Mouse (Mus musculus) olfactory bulb, adult 2 months (tissue): Measurements from ENCODE around the gene Rab11b. TPM values are rescaled to one million over a fixed set of nuclear protein-coding genes. Genes with fewer than 3 reads are reported as not detected.

Experiments used
- H3K27ac ChIP-seq: fragments of 200-500 bp; 2 replicates; pipeline ENCODE4 v1.5.1; 2012; ENCODE audit warnings: low read depth, low read length; ENCODE audit not compliant: insufficient read depth
- H3K4me1 ChIP-seq: fragments of 200-500 bp; 2 replicates; pipeline ENCODE4 v1.6.1; 2012; ENCODE audit warnings: low read length; ENCODE audit not compliant: control insufficient read depth, insufficient read depth
- H3K4me3 ChIP-seq: fragments of 200-500 bp; 2 replicates; pipeline ENCODE4 v1.5.1; 2012; ENCODE audit warnings: mild to moderate bottlenecking, low read depth, low read length, moderate library complexity; ENCODE audit not compliant: insufficient read depth
- CTCF ChIP-seq: fragments of 200-500 bp; IDR thresholded peaks from 2 replicates; pipeline ENCODE4 v1.5.1; 2012; ENCODE audit warnings: low read depth, mild to moderate bottlenecking, low read length, moderate library complexity; ENCODE audit not compliant: insufficient read depth
- POLR2A ChIP-seq: fragments of 200-500 bp; IDR thresholded peaks from 2 replicates; pipeline ENCODE4 v1.6.1; 2012; ENCODE audit warnings: mild to moderate bottlenecking, low read depth, low read length, moderate library complexity; ENCODE audit not compliant: insufficient read depth
- WGBS: fragments of 180-500 bp; shearing (Covaris S2); methylation state at CpG from one replicate; pipeline ENCODE4 v1.1.7; 2018; 5-methylcytosine and 5-hydroxymethylcytosine counted together
- polyA plus RNA-seq: library from polyadenylated mRNA; stranded (reverse); fragments of >200 nt; gene quantifications from 2 replicates; pipeline ENCODE4 v1.2.4, GENCODE M21; 2012; ENCODE audit warnings: low replicate concordance; ENCODE audit not compliant: missing spikeins, insufficient read depth, insufficient read length

Rab11b gene
- polyA plus RNA-seq = 744 TPM in 1 of 2 replicates, not detected in the other

GRCm38 (mm10) chr17:33760255-33761165 lies at the start of gene Rab11b:
Gene Rab11b (minus strand): TSS chr17:33760530.
- TF ChIP-seq POLR2A (0 out of 2 replicates have a peak, but pooled peaks have one; percentile 1), CTCF (no peak)
- 3% methylated on average over 35 of the region's 35 CpGs for WGBS
- Histone ChIP-seq H3K4me3 (peak within 1 kb of the TSS; percentile 84), H3K27ac (peak within 1 kb of the TSS; percentile 99), H3K4me1 (peaks cover 22% of the 10 kb centered on the region)

- 48% methylated on average over 10 of the region's 10 CpGs for WGBS
- Histone ChIP-seq H3K27ac (no peak overlapping the region), H3K4me3 (no peak overlapping the region), H3K4me1 (peaks cover 11% of the 10 kb centered on the region)
- TF ChIP-seq POLR2A (no peak), CTCF (no peak)
Measured at GRCm38 (mm10) chr17:33808192-33808591, 47.9 kb upstream of the Rab11b start.

GRCm38 (mm10) chr17:33807181-33807888 lies 47.0 kb upstream of the Rab11b start:
- 71% methylated on average over 8 of the region's 9 CpGs for WGBS
- no peak overlapping the region for H3K4me3 ChIP-seq
- no peak overlapping the region for H3K27ac ChIP-seq
- peaks cover 8% of the 10 kb centered on the region for H3K4me1 ChIP-seq
- TF ChIP-seq CTCF = no peak
- TF ChIP-seq POLR2A = no peak

- 66% methylated on average over 1 of the region's 1 CpGs for WGBS
- Histone ChIP-seq H3K27ac (no peak overlapping the region), H3K4me1 (no peaks in the 10 kb centered on the region)
Measured at GRCm38 (mm10) chr17:33804745-33805144, 44.4 kb upstream of the Rab11b start.

GRCm38 (mm10) chr17:33804205-33804604 lies 43.9 kb upstream of the Rab11b start:
- WGBS = 55% methylated on average over 4 of the region's 4 CpGs
- no peaks in the 10 kb centered on the region for H3K4me1 ChIP-seq
- H3K27ac ChIP-seq = no peak overlapping the region
- no peak overlapping the region for H3K4me3 ChIP-seq
- TF ChIP-seq POLR2A (no peak), CTCF (no peak)

More at GRCm38 (mm10) chr17:33804745-33805144, 44.4 kb upstream of the Rab11b start:
- TF ChIP-seq CTCF = no peak
- TF ChIP-seq POLR2A = no peak
- no peak overlapping the region for H3K4me3 ChIP-seq

- Histone ChIP-seq H3K27ac (no peak overlapping the region), H3K4me1 (no peaks in the 10 kb centered on the region), H3K4me3 (no peak overlapping the region)
- TF ChIP-seq CTCF (no peak), POLR2A (no peak)
- WGBS = 0% methylated on average over 2 of the region's 2 CpGs
Measured at GRCm38 (mm10) chr17:33802221-33802620, 41.9 kb upstream of the Rab11b start.

GRCm38 (mm10) chr17:33799277-33799676 lies 38.9 kb upstream of the Rab11b start:
- Histone ChIP-seq H3K4me3 (no peak overlapping the region), H3K27ac (no peak overlapping the region), H3K4me1 (no peaks in the 10 kb centered on the region)
- 90% methylated on average over 1 of the region's 1 CpGs for WGBS
- no peak for TF ChIP-seq POLR2A
- no peak for TF ChIP-seq CTCF

GRCm38 (mm10) chr17:33798306-33798705 lies 38.0 kb upstream of the Rab11b start:
- no peak overlapping the region for H3K4me3 ChIP-seq
- TF ChIP-seq CTCF (no peak), POLR2A (no peak)
- H3K27ac ChIP-seq = no peak overlapping the region
- WGBS = 13% methylated on average over 3 of the region's 3 CpGs
- no peaks in the 10 kb centered on the region for H3K4me1 ChIP-seq

- Histone ChIP-seq H3K27ac (no peak overlapping the region), H3K4me3 (no peak overlapping the region), H3K4me1 (no peaks in the 10 kb centered on the region)
- TF ChIP-seq POLR2A (no peak), CTCF (no peak)
- WGBS = 86% methylated on average over 4 of the region's 4 CpGs
Measured at GRCm38 (mm10) chr17:33788732-33789131, 28.4 kb upstream of the Rab11b start.
